Mouse (Mus musculus) spleen, adult 2 months (tissue): Measurements from ENCODE around the gene Trhr2. TPM values are rescaled to one million over a fixed set of nuclear protein-coding genes. Genes with fewer than 3 reads are reported as not detected.

Source experiments
- DNase-seq, 2 experiments: peaks; one replicate each; pipeline versions ENCODE4 v3.0.0 to v3.0.0-alpha.2; 2012 to 2021; ENCODE audit warnings: low spot score in 2 of 2, low read depth in 1 of 2
- H3K27ac ChIP-seq: fragments of 200-500 bp; 2 replicates; pipeline ENCODE4 v1.5.1; 2012; ENCODE audit warnings: low read length, inconsistent platforms; ENCODE audit not compliant: insufficient read depth
- H3K27me3 ChIP-seq: fragments of 200-500 bp; 2 replicates; pipeline ENCODE4 v1.6.1; 2012; ENCODE audit warnings: mild to moderate bottlenecking, moderate library complexity, low read length, inconsistent platforms; ENCODE audit not compliant: control insufficient read depth, insufficient read depth
- H3K36me3 ChIP-seq: fragments of 200-500 bp; 2 replicates; pipeline ENCODE4 v1.6.1; 2012; ENCODE audit warnings: mild to moderate bottlenecking, low read length, inconsistent platforms; ENCODE audit not compliant: control insufficient read depth, insufficient read depth
- H3K4me1 ChIP-seq: fragments of 200-500 bp; 2 replicates; pipeline ENCODE4 v1.6.1; 2011; ENCODE audit warnings: inconsistent platforms; ENCODE audit not compliant: control insufficient read depth, insufficient read depth, insufficient read length
- H3K4me3 ChIP-seq: fragments of 200-500 bp; 2 replicates; pipeline ENCODE4 v1.5.1; 2011; ENCODE audit warnings: mild to moderate bottlenecking, inconsistent platforms; ENCODE audit not compliant: insufficient read depth, insufficient read length; ENCODE audit errors: extremely low read depth
- CTCF ChIP-seq: fragments of 200-500 bp; IDR thresholded peaks from 2 replicates; pipeline ENCODE4 v1.5.1; 2011; ENCODE audit warnings: mild to moderate bottlenecking, inconsistent platforms; ENCODE audit not compliant: insufficient read depth, insufficient read length, insufficient replicate concordance; ENCODE audit errors: extremely low read depth
- POLR2A ChIP-seq: fragments of 200-500 bp; IDR thresholded peaks from 2 replicates; pipeline ENCODE4 v1.6.1; 2011; ENCODE audit warnings: low read depth, low read length, inconsistent platforms
- WGBS: fragments of 180-500 bp; shearing (Covaris S2); methylation state at CpG from one replicate; pipeline ENCODE4 v1.1.7; 2018; 5-methylcytosine and 5-hydroxymethylcytosine counted together
- polyA plus RNA-seq: library from polyadenylated mRNA; depleted of rRNA; stranded (reverse); fragments of >200 nt; gene quantifications from 2 replicates; pipeline ENCODE4 v1.2.3, GENCODE M21; 2012

The Trhr2 gene
- polyA plus RNA-seq, 1 experiment: not detected

DNA sequence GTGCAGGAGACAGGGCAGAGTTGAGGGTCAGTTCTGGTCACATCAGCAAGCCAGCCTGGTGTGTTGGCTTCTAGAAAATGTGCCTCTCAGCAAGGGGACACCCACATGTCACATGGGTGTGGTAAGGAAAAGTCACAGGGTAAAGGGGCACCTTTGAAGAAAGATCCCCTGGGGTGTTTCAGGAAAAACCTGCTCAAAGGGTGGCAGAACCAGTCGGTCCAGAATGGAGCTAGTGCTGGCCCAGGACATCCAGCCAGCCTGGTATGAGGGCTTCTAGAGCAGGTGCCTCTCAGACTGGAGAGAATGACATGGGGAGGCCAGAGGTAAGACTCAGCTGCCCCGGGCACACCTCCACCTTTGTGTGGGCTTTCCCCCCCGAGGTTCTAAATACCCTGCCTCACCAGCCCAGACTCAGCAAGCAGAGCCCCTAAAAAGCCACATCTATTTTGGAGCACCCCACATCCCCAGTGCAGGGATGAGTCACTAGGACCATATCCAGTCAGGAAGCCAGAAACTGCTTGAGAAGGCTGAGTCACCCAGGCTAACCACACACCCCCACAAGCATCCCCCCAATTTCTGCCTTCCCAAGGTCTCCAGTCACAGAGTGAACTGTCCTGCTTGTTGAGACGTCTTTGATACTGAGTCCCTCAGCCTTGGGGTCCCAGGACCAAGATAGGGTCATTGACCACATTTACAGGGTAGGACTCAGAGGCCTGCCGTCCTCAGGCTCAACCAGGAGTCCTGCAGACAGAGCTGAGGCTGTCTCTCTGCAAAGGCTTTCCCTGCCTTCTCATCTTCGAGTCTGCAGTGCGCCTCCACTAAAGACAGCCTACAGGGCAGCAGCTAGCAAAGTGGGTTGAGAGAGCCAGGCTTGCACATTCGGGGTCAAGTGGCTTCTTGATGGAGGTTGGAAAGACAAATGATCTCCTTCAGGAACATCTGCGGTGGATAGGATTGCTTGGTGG lies 4.6 kb downstream of the Trhr2 start:
- TF ChIP-seq CTCF (no peak), POLR2A (no peak)
- H3K4me3 ChIP-seq: no peak overlapping the region
- DNase-seq: no peak
- H3K36me3 ChIP-seq: no peaks in the 10 kb centered on the region
- H3K4me1 ChIP-seq: peaks cover 4% of the 10 kb centered on the region; the same call in 1 of the 2 replicates
- H3K27ac ChIP-seq: no peak overlapping the region
- WGBS: 50% methylated on average over 9 of the region's 9 CpGs
- no peaks in the 10 kb centered on the region for H3K27me3 ChIP-seq

DNA sequence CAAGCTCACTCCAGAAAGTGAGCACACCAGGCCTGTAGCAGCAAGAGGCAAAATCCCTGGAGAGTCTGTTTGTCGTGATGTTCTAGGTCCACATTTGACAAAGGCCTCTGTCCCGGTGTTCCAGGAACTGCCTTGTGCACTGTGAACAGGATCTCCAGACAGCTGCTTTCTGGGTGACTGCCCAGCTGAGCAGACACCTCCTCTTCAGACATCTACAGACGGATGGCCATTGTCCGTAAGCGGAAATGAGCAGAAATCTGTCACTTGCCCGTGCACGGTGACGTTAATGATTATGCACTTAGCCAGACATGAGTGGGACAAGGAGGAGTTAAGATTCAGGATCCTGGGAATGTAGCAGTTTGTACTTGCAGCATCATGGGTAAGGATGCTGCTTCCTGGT lies 6.4 kb downstream of the Trhr2 start:
- TF ChIP-seq POLR2A (no peak), CTCF (no peak)
- DNase-seq: no peak
- no peaks in the 10 kb centered on the region for H3K36me3 ChIP-seq
- peaks cover 4% of the 10 kb centered on the region; the same call in 1 of the 2 replicates for H3K4me1 ChIP-seq
- no peak overlapping the region for H3K27ac ChIP-seq
- no peaks in the 10 kb centered on the region for H3K27me3 ChIP-seq
- no peak overlapping the region for H3K4me3 ChIP-seq
- 68% methylated on average over 8 of the region's 8 CpGs for WGBS

DNA sequence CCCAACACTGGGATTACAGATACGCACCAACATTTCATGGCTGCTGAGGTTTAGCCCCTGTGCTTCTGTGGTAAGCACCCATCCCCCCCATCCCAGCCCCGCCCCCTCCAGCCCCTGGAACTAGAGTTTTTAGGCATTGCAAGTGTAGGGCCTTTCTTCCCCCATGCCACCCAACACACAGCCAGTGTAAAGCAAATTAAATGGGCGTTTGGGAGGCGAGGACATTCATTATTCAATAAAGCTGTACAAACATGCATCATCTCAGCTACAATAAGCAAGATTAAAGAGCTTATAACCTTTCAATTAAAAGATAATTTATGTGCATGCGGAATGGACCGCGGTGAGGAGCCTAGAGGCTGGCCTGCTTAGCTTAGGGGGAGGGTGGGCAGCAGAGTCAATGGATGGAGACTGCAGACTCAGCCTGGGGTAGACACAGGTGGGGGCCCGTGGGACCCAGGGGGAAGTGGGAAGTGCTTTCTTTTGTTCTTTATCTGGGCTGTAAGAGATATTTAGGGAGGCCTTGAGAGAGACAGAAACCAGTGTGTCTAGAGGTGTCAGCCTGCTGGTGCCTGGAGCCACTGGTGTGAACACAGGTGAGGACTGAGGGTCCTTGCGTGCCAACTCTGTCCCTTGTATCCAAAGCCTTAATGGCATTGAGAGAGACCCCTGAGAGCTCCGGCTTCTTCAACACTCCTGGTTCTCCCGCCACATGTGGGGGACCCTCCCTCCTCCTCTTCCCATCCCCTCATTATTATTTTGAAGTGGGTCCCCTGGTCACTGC lies 10.0 kb downstream of the Trhr2 start:
- no peaks in the 10 kb centered on the region for H3K27me3 ChIP-seq
- no peak overlapping the region for H3K27ac ChIP-seq
- 65% methylated on average over 11 of the region's 11 CpGs for WGBS
- H3K4me1 ChIP-seq: peaks cover 4% of the 10 kb centered on the region; the same call in 1 of the 2 replicates
- no peak for DNase-seq
- no peak for TF ChIP-seq POLR2A
- TF ChIP-seq CTCF: no peak
- no peaks in the 10 kb centered on the region for H3K36me3 ChIP-seq
- H3K4me3 ChIP-seq: no peak overlapping the region

DNA sequence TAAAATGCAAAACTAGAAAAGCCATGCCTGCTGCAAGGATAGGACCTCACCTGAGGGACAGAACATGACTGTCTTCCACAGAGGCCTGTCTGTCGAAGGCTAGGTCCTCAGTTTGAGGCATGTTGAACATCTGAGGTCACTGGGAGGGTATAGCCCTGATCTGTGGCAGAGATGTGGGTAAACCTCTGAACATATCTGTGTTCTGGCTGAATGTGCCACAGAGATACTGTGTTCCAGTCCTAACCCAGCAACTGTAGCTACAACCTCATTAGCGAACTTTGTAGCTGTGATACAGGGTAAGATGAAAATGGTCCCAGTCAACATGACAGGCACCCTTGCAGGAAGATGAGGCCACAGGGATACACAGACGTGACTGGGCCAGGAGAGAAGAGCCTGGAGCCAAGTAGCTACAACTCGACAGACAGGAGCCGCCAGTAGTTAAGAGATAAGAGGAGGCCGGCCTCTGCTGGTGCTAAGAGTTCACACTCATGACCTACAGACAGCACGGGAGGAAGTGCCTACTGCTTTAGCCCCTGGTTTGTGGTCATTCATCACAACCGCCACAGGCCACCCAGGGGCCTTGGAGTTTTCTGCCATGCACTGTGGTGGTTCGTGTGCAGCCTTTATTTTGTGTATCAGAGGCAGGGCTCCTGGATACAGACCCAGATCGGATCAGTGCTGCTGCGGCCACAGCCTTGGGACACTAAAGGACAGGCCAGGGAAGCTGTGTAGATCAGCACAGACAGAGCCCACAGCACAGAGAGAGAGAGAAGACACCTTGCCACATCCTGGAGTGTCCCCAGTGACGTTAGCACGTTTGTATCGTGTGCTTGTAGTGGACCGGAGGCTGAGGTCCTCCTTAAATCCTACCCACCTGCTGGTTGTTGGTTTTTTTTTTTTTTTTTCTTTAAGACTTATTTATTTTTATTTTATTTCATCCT lies 10.9 kb downstream of the Trhr2 start:
- Histone ChIP-seq H3K4me3 (no peak overlapping the region), H3K27me3 (no peaks in the 10 kb centered on the region), H3K27ac (no peak overlapping the region), H3K36me3 (no peaks in the 10 kb centered on the region), H3K4me1 (peaks cover 9% of the 10 kb centered on the region; the same call in 1 of the 2 replicates)
- no peak for DNase-seq
- 29% methylated on average over 15 of the region's 15 CpGs for WGBS
- TF ChIP-seq POLR2A (no peak), CTCF (no peak)

DNA sequence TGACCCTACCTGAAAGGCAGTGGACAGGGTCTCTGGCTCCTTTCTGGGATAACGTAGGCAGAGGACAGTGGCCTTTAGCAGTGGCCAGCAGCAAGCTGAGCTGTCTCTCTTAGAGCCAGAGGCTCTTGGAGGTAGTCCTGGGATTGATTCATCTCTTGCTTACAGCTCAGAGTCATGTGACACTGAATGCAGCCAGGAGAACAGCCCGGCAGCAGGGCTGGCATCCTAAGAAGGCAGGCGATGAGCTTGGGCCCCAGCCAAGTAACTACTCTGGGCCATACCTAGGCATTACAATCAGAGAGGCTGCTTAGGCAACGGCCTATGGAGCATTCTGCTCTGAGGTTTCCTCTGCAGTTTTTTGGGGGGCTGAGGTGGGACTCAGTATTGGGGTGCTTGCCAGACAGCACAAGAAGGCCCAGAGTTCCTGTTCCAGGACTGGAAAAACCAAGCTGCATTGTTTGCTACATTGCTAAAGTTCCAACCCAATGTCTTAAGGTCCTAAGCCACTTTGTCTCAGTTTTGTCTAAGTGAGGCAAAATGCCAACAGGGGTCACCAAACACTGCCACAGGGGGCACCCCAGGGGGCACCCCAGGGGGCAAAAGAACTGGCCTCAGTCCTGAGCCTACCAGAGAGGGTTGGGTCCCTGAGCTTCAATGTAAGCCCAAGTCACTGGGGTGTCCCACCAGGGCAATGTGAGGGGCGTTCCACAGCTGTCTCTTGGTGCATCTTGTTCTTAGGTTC lies 12.6 kb downstream of the Trhr2 start:
- H3K4me1 ChIP-seq: peaks cover 21% of the 10 kb centered on the region; the same call in 1 of the 2 replicates
- TF ChIP-seq POLR2A (no peak), CTCF (no peak)
- DNase-seq: no peak

More for the DNA sequence above, 12.6 kb downstream of the Trhr2 start:
- H3K36me3 ChIP-seq: no peaks in the 10 kb centered on the region
- 81% methylated on average over 5 of the region's 5 CpGs for WGBS
- no peaks in the 10 kb centered on the region for H3K27me3 ChIP-seq
- no peak overlapping the region for H3K27ac ChIP-seq
- no peak overlapping the region for H3K4me3 ChIP-seq
